ENCODE assay signal across 8 mouse cellular contexts in the genomic region with DNA sequence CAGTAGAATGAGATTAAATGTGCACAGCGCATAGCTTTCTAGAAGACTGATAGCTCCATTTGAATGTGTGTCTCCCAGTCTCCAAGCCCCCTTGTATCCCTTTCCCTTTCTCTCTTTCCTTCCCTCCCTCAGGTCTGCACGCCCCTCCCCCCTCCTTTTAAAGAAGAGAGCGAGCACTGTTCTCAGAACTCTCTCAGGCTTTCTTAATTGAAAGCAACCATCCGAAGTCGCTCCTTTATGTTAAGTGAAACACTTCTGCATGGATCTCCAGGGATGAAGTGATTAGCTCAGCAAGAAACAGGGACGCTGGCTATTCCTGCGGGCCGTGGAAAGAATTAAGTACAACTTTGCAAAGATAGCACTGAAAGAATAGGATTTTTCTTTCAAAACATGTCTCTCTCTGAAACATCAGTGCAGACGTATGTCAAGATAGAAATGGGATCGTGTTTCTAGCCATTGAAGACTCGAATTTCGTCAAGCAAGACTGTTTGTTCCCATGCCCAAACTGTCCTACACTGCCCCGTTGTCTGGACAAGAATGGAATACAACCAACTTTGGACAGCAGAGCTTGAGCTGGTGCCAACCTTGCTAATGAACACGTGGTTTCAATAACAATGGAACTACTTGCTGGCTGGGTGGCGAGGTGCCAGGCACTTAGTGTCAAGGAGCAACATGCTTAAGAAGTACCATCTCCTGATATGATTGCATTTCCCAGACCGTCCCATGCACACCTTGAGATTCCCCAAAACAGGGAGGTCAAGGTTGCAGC.
A peak's percentile ranks its signal among the peaks of the same experiment; 100 is the strongest.
DNase-seq lines count a peak whose midpoint lies in the region; ATAC-seq and TF ChIP-seq lines count a peak whose summit lies in the region.

No protein-coding gene starts in this region.

- no peak overlapping the region for H3K9ac ChIP-seq in hindbrain, embryonic 13.5 days
- H3K9ac ChIP-seq in midbrain, embryonic 12.5 days (replicated peaks): no peak overlapping the region

- TF ChIP-seq CTCF in cortical plate, adult 2 months (IDR thresholded peaks at IDR 0.05; ENCODE audit: extremely low read depth, insufficient read depth, low read length): no peak

- peak; percentile 25 for DNase-seq in adrenal gland, postnatal 14 days
- no peak for DNase-seq in adrenal gland, adult 8-10 months
- DNase-seq in layer of hippocampus, postnatal 25 days (ENCODE audit: extremely low spot score in 1 of 2, low spot score in 1 of 2): peak; percentile 14 to 37
- peak; percentile 81 for DNase-seq in testis, postnatal 10 days (ENCODE audit: low spot score)
- DNase-seq in spleen, postnatal 10 days (ENCODE audit: low spot score in 2 of 2): no peak

- H3K4me3 ChIP-seq in cortical plate, adult 2 months (ENCODE audit: insufficient read depth, low read length): no peak overlapping the region
- H3K4me3 ChIP-seq in hindbrain, embryonic 13.5 days: no peak overlapping the region
- no peak overlapping the region for H3K4me3 ChIP-seq in midbrain, embryonic 12.5 days

- no peaks in the 10 kb centered on the region for H3K27me3 ChIP-seq in hindbrain, embryonic 13.5 days
- no peaks in the 10 kb centered on the region for H3K27me3 ChIP-seq in midbrain, embryonic 12.5 days

- 28% methylated on average over 16 of the region's 16 CpGs for WGBS in hindbrain, embryonic 13.5 days
- WGBS in midbrain, embryonic 12.5 days: 25% methylated on average over 16 of the region's 16 CpGs

- H3K4me2 ChIP-seq in hindbrain, embryonic 13.5 days: peak overlapping the region; percentile 21
- H3K4me2 ChIP-seq in midbrain, embryonic 12.5 days (replicated peaks): peak overlapping the region; percentile 16

- ATAC-seq in hindbrain, embryonic 13.5 days (ENCODE audit: low FRiP score): peak; percentile 77
- ATAC-seq in midbrain, embryonic 12.5 days (ENCODE audit: low FRiP score, low read depth): 0 out of 2 replicates have a peak, but pooled peaks have one; percentile 27

- H3K9me3 ChIP-seq in hindbrain, embryonic 13.5 days: no peaks in the 10 kb centered on the region
- H3K9me3 ChIP-seq in midbrain, embryonic 12.5 days: no peaks in the 10 kb centered on the region

- TF ChIP-seq POLR2A in cortical plate, adult 2 months (IDR thresholded peaks at IDR 0.05; ENCODE audit: extremely low read depth, insufficient read depth, low read length): no peak

- 0 out of 2 replicates have a peak, but pooled peaks cover 2% of the 10 kb centered on the region for H3K4me1 ChIP-seq in cortical plate, adult 2 months (ENCODE audit: control insufficient read depth, insufficient read depth, low read length)
- H3K4me1 ChIP-seq in hindbrain, embryonic 13.5 days (replicated peaks): peaks cover 24% of the 10 kb centered on the region
- H3K4me1 ChIP-seq in midbrain, embryonic 12.5 days: peaks cover 25% of the 10 kb centered on the region

- 0 out of 2 replicates have a peak overlapping the region, but pooled peaks have one; percentile 41 for H3K27ac ChIP-seq in cortical plate, adult 2 months (ENCODE audit: insufficient read depth, low read length)
- H3K27ac ChIP-seq in hindbrain, embryonic 13.5 days: peak overlapping the region; percentile 40; the same call in 1 of the 2 replicates
- H3K27ac ChIP-seq in midbrain, embryonic 12.5 days (replicated peaks): no peak overlapping the region

- no peaks in the 10 kb centered on the region for H3K36me3 ChIP-seq in hindbrain, embryonic 13.5 days
- no peaks in the 10 kb centered on the region for H3K36me3 ChIP-seq in midbrain, embryonic 12.5 days

Comparison
In these comparisons a context has a peak if more than half of its experiments do, and no peak if none do; other contexts are left out.
1. DNase-seq: peak in adrenal gland, postnatal 14 days (single experiment), layer of hippocampus, postnatal 25 days (2 of 2) and testis, postnatal 10 days (single experiment); none in adrenal gland, adult 8-10 months (single experiment) and spleen, postnatal 10 days (0 of 2).